Mouse (Mus musculus) subcutaneous adipose tissue, adult 2 months (tissue): ENCODE data around the gene Eef1g. TPM values are rescaled to one million over a fixed set of nuclear protein-coding genes. Genes with fewer than 3 reads are reported as not detected.

ENCODE experiments used
- polyA plus RNA-seq: library from polyadenylated mRNA; depleted of rRNA; stranded (reverse); fragments of >200 nt; gene quantifications from 2 replicates; pipeline ENCODE4 v1.2.3, GENCODE M21; 2012; ENCODE audit warnings: low replicate concordance; rRNA removed

Eef1g gene
- polyA plus RNA-seq = 255 and 492 TPM in 2 replicates

GRCm38 (mm10) chr19:8966590-8967372, at the start of gene Eef1g:
Gene Eef1g (plus strand): TSS chr19:8967041.

GRCm38 (mm10) chr19:8920073-8920736, 46.6 kb upstream of the Eef1g start, which contains the start of gene B3gat3:
Gene B3gat3 (plus strand): TSS chr19:8920374.

GRCm38 (mm10) chr19:8929224-8930088, 37.4 kb upstream of the Eef1g start, which contains the start of the genes Rom1 and Eml3:
Gene Rom1 (minus strand): TSS chr19:8929356.
Gene Eml3 (plus strand): TSS chr19:8929552.

GRCm38 (mm10) chr19:8941515-8942217, 25.2 kb upstream of the Eef1g start, which contains the start of gene Mta2:
Gene Mta2 (plus strand): TSS chr19:8941875.

GRCm38 (mm10) chr19:8953135-8954039, 13.5 kb upstream of the Eef1g start, which contains the start of gene Tut1:
Gene Tut1 (plus strand): TSS chr19:8953847.

GRCm38 (mm10) chr19:8989066-8989566, 22.3 kb downstream of the Eef1g start, which contains the start of gene Ahnak:
Gene Ahnak (plus strand): TSS chr19:8989284.

Other genes starting within 250 kb of the Eef1g start
- gene Slc3a2, start 243.7 kb upstream of the Eef1g start, polyA plus RNA-seq = 230 and 245 TPM in 2 replicates
- gene Wdr74, start 231.2 kb upstream of the Eef1g start, polyA plus RNA-seq = 29.9 and 51.4 TPM in 2 replicates
- gene 1700092M07Rik, start 226.3 kb upstream of the Eef1g start, polyA plus RNA-seq = not detected in 2 replicates
- 89.0 and 134 TPM in 2 replicates for gene Stx5a, start 225.6 kb upstream of the Eef1g start, polyA plus RNA-seq
- 93.8 and 152 TPM in 2 replicates for gene Nxf1, start 210.0 kb upstream of the Eef1g start, polyA plus RNA-seq
- gene Tmem223, start 196.0 kb upstream of the Eef1g start, polyA plus RNA-seq = 255 and 279 TPM in 2 replicates
- 92.4 and 101 TPM in 2 replicates for gene Tmem179b, start 192.6 kb upstream of the Eef1g start, polyA plus RNA-seq
- gene Taf6l, start 180.6 kb upstream of the Eef1g start, polyA plus RNA-seq = 15.5 and 19.6 TPM in 2 replicates
- gene Polr2g, start 168.5 kb upstream of the Eef1g start, polyA plus RNA-seq = 72.1 and 72.3 TPM in 2 replicates
- gene Zbtb3, start 164.5 kb upstream of the Eef1g start, polyA plus RNA-seq = 2.1 and 3.7 TPM in 2 replicates
- 19.7 and 28.1 TPM in 2 replicates for gene Ttc9c, start 147.7 kb upstream of the Eef1g start, polyA plus RNA-seq
- gene Hnrnpul2, start 147.0 kb upstream of the Eef1g start, polyA plus RNA-seq = 13.8 and 28.4 TPM in 2 replicates
- 1.4 TPM in 1 of 2 replicates, not detected in the other for gene AC129217.1, start 137.3 kb upstream of the Eef1g start, polyA plus RNA-seq
- 401 and 771 TPM in 2 replicates for gene Bscl2, start 129.6 kb upstream of the Eef1g start, polyA plus RNA-seq
- 0.45 and 1.2 TPM in 2 replicates for gene Gng3, start 127.8 kb upstream of the Eef1g start, polyA plus RNA-seq
- 14.5 and 30.5 TPM in 2 replicates for gene Lrrn4cl, start 116.3 kb upstream of the Eef1g start, polyA plus RNA-seq
- gene Ubxn1, start 95.5 kb upstream of the Eef1g start, polyA plus RNA-seq = 98.3 and 108 TPM in 2 replicates
- gene Uqcc3, start 86.1 kb upstream of the Eef1g start, polyA plus RNA-seq = 37.3 and 43.9 TPM in 2 replicates
- 2.7 and 4.3 TPM in 2 replicates for gene Lbhd1, start 83.3 kb upstream of the Eef1g start, polyA plus RNA-seq
- gene Gm49403, start 83.1 kb upstream of the Eef1g start, polyA plus RNA-seq = not detected in 2 replicates
- 25.8 and 26.2 TPM in 2 replicates for gene 1810009A15Rik, start 78.2 kb upstream of the Eef1g start, polyA plus RNA-seq
- 0.34 TPM in 1 of 2 replicates, not detected in the other for gene Gm49416, start 78.1 kb upstream of the Eef1g start, polyA plus RNA-seq
- 19.2 and 38.4 TPM in 2 replicates for gene Ints5, start 74.0 kb upstream of the Eef1g start, polyA plus RNA-seq
- 101 and 184 TPM in 2 replicates for gene Ganab, start 69.0 kb upstream of the Eef1g start, polyA plus RNA-seq
- 78.6 and 99.5 TPM in 2 replicates for gene B3gat3, start 46.7 kb upstream of the Eef1g start, polyA plus RNA-seq
- gene Rom1, start 37.7 kb upstream of the Eef1g start, polyA plus RNA-seq = 13.6 and 15.0 TPM in 2 replicates
- 53.7 and 84.8 TPM in 2 replicates for gene Eml3, start 37.5 kb upstream of the Eef1g start, polyA plus RNA-seq
- 20.1 and 44.4 TPM in 2 replicates for gene Mta2, start 25.2 kb upstream of the Eef1g start, polyA plus RNA-seq
- gene Tut1, start 13.2 kb upstream of the Eef1g start, polyA plus RNA-seq = 15.9 and 30.2 TPM in 2 replicates
- gene Ahnak, start 22.2 kb downstream of the Eef1g start, polyA plus RNA-seq = 56.5 and 94.9 TPM in 2 replicates
- 0.49 and 24.9 TPM in 2 replicates for gene Scgb1a1, start 120.9 kb downstream of the Eef1g start, polyA plus RNA-seq
- 3.2 and 6.8 TPM in 2 replicates for gene Asrgl1, start 168.6 kb downstream of the Eef1g start, polyA plus RNA-seq